Mouse (Mus musculus) spleen, postnatal 36 days (tissue): ENCODE results near the gene Cdkn2a.

ENCODE experiments used
- DNase-seq, 2 experiments: peaks; one replicate each; pipeline ENCODE4 v3.0.0; 2022; ENCODE audit warnings: low spot score in 2 of 2, mixed read lengths in 1 of 2

Cdkn2a gene

GRCm38 (mm10) chr4:89277381-89277940 lies 17.0 kb downstream of the Cdkn2a start:
- DNase-seq, result no peak

GRCm38 (mm10) chr4:89276669-89277219 lies 17.7 kb downstream of the Cdkn2a start:
- no peak for DNase-seq

GRCm38 (mm10) chr4:89275811-89276584 lies 18.5 kb downstream of the Cdkn2a start:
- no peak for DNase-seq

- no peak for DNase-seq
Observed at GRCm38 (mm10) chr4:89274829-89275548, 19.5 kb downstream of the Cdkn2a start.

- no peak for DNase-seq
Observed at GRCm38 (mm10) chr4:89274006-89274405, 20.4 kb downstream of the Cdkn2a start.

GRCm38 (mm10) chr4:89273585-89273984 lies 20.9 kb downstream of the Cdkn2a start:
- no peak for DNase-seq

- no peak for DNase-seq
Observed at GRCm38 (mm10) chr4:89272961-89273540, 21.4 kb downstream of the Cdkn2a start.

DNA sequence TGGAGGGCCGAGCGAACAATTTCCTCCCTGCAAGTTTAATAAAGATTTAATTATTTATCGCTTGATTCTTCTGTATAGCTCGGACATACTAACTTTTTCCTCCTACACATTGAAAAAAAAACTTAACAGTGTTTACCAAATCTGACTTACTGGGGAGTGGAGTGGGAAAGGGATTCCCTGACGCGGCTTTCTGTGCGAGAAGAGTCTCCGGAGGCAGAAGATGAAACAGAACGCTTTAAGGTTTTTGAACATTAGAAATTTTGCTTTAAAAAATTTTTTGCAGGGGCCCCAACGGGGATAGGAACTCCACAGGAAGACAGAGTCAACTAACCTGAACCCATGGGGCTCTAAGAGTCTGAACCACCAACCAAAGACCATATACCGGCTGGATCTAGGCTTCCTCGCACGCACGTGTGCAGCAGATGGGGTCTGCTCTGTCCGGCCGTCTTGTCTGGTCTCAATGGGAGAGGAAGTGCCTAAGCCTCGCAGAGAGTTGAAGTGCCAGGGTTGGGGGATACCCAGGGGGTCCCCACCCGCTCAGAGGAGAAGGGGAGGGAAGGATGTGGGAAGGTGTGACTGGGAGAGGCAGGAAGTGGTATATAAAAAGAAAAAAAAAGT lies 22.2 kb downstream of the Cdkn2a start:
- no peak for DNase-seq

DNA sequence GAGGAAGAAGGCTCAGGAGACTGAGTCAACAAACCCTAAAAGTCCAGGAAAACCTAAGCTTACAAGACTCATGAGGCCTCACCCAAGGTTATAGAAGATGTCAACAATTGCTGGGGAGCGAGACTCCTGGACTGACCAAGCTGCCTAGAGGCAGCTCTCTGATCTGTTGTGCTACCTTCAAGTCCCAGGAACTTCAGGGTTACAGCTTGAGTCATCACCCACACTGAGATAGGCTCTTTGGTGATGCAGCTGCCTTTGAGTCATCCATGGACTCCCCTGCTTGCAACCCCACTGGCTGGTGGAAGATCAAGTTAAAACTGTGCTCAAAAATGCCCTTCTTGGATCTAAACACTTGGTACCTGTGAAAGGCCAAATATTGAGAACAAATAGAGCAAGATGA lies 36.7 kb downstream of the Cdkn2a start:
- no peak for DNase-seq

- DNase-seq, result no peak
Observed at GRCm38 (mm10) chr4:89234446-89234845, 60.0 kb downstream of the Cdkn2a start.
